Mouse (Mus musculus): ENCODE measurements at regions not wholly inside any gene's neighbourhood (a gene's known extent, or its start where the extent isn't known, plus 50 kb on each side); places are given as distances from the start of the nearest gene placed in this dataset.

- TF ChIP-seq GATA1 (IDR thresholded peaks at IDR 0.05; ENCODE audit: low read length) (no peak), TAL1 (IDR thresholded peaks at IDR 0.05; ENCODE audit: low read length) (no peak)
- Histone ChIP-seq H3K9me3 (ENCODE audit: control insufficient read depth, low read length) (no peaks in the 10 kb centered on the region), H3K4me1 (ENCODE audit: control insufficient read depth) (no peaks in the 10 kb centered on the region), H3K4me3 (replicated peaks) (no peak overlapping the region), H3K27me3 (ENCODE audit: control insufficient read depth) (no peaks in the 10 kb centered on the region), H3K36me3 (ENCODE audit: control insufficient read depth) (no peaks in the 10 kb centered on the region)
These were observed 74.7 kb upstream of the Glrp1 start for GRCm38 (mm10) chr1:88584515-88585033.

DNA sequence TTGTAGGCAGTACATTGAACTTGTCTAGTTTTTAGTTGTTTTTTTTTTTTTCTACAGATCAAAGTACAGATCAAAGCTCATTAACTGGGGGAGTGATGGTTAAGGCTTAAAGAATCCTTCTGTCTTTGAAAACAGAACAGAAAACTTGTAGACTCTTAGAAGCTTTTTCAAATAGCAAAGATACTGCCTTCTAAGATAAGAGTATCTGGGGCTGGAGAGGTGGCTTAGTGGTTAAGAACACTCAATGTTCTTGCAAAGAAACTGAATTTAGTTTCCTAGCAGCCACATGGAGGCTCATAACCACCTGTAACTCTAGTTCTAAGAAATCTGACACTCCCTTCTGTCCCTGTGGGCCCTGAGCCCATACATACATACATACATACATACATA is 68.4 kb upstream of the Glrp1 start:
- no peaks in the 10 kb centered on the region for H3K36me3 ChIP-seq (ENCODE audit: control insufficient read depth)
- peaks cover 10% of the 10 kb centered on the region for H3K4me1 ChIP-seq (ENCODE audit: control insufficient read depth)
- H3K27me3 ChIP-seq (ENCODE audit: control insufficient read depth), result no peaks in the 10 kb centered on the region; the same call in 1 of the 2 replicates
- H3K4me3 ChIP-seq (replicated peaks), result no peak overlapping the region
- H3K9me3 ChIP-seq (ENCODE audit: control insufficient read depth, low read length), result no peaks in the 10 kb centered on the region
- TF ChIP-seq GATA1 (IDR thresholded peaks at IDR 0.05; ENCODE audit: low read length) (no peak), TAL1 (IDR thresholded peaks at IDR 0.05; ENCODE audit: low read length) (no peak)

DNA sequence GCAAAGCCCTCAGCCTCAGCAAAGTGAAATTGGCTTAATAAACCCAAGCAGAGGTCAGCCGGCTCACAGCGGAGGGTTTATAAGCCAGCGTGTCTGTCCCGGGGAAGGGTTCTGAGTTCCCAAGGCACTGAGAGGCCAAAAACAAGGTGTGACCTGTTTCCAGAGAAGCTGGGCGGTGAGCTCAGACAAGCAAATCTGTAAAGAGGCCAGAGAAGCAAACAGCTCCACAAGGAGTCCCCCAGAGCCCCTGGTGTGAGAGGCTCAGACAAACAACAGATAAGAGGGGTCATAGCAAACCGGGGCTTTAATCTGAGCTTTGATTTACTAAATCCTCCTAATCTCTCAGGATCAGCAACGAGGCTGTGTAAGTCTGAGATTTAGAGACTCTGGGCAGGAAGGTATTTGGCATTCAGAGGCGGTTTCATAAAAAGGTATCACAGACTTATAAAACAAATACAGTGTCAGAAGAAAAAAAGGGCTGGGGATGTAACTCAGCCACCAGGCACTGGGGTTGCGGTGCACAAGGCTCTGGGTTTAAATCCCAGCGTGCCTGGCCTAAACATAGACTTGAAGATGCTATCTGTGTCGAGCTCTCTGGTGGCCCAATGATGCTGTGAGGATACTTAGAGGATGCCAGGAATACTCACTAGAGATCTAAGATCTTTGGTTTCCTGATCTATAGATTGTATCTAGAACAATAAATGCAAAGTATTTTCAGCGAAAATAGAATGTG is 67.8 kb upstream of the Glrp1 start:
- H3K4me1 ChIP-seq (ENCODE audit: control insufficient read depth), result peaks cover 10% of the 10 kb centered on the region
- TF ChIP-seq GATA1 (IDR thresholded peaks at IDR 0.05; ENCODE audit: low read length) (no peak), TAL1 (IDR thresholded peaks at IDR 0.05; ENCODE audit: low read length) (no peak)
- no peaks in the 10 kb centered on the region for H3K9me3 ChIP-seq (ENCODE audit: control insufficient read depth, low read length)
- H3K27me3 ChIP-seq (ENCODE audit: control insufficient read depth), result no peaks in the 10 kb centered on the region; the same call in 1 of the 2 replicates
- no peaks in the 10 kb centered on the region for H3K36me3 ChIP-seq (ENCODE audit: control insufficient read depth)
- H3K4me3 ChIP-seq (replicated peaks), result no peak overlapping the region

DNA sequence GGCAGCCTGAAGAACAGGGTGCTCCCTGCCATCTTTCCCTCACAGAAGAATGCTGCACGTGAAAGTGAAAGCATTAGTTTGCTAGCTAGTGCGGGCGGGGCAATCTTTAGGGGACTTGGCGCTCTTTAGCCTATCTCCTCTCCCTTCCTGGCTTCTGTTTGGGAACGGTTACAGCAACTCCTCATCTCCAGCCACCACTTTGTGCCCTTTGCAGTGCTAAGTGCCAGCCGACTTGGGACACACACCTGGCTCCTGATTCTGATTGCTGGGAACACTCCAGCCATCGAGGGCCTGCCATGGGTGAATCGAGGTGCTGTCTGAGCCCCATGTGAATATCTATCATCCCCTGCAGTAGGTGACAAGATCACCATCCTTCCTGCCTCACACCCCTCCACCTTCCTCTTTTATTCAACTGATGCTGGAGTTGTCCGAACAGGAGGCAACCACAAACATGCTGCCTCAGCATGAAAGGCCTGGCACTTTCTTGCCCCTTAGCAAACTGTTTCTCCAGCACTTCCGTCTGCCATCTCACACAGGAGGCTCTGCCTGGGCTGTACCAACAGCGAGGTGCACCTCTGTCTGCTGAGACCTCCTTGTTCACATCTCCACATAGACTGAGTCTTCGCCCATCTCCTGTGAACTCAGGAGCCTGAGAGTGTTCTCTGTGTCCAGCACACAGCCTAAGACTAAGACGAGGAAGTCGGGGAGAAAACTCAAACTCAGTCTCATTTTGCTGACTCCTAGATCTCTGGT is 66.2 kb upstream of the Glrp1 start:
- Histone ChIP-seq H3K4me3 (replicated peaks) (peak overlapping the region; percentile 52), H3K36me3 (ENCODE audit: control insufficient read depth) (no peaks in the 10 kb centered on the region), H3K4me1 (ENCODE audit: control insufficient read depth) (peaks cover 10% of the 10 kb centered on the region), H3K27me3 (ENCODE audit: control insufficient read depth) (no peaks in the 10 kb centered on the region; the same call in 1 of the 2 replicates), H3K9me3 (ENCODE audit: control insufficient read depth, low read length) (peaks cover 7% of the 10 kb centered on the region)
- TF ChIP-seq TAL1 (IDR thresholded peaks at IDR 0.05; ENCODE audit: low read length), result no peak
- no peak for TF ChIP-seq GATA1 (IDR thresholded peaks at IDR 0.05; ENCODE audit: low read length)

DNA sequence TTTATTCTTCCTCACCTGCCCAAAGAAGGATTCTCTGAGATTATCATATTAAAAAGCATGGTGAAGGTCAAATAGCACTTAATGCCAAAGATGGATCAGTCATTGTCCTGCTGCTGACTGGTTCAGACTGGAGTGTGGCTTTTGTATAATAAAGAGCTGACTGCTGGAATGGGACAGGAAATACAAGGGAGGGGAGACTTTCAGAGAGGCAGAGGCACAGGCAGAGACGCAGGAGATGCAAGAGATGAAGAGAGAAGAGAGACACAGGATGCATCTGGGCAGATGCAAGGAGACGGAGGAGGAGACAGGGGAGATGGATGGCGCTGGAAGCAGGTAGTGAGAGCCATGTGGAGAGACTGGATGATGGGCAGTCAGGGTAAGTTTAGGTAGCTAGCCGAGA is 65.4 kb upstream of the Glrp1 start:
- H3K9me3 ChIP-seq (ENCODE audit: control insufficient read depth, low read length), result peaks cover 7% of the 10 kb centered on the region
- peak overlapping the region; percentile 52 for H3K4me3 ChIP-seq (replicated peaks)
- no peaks in the 10 kb centered on the region; the same call in 1 of the 2 replicates for H3K27me3 ChIP-seq (ENCODE audit: control insufficient read depth)
- peaks cover 10% of the 10 kb centered on the region for H3K4me1 ChIP-seq (ENCODE audit: control insufficient read depth)
- no peaks in the 10 kb centered on the region for H3K36me3 ChIP-seq (ENCODE audit: control insufficient read depth)
- no peak for TF ChIP-seq GATA1 (IDR thresholded peaks at IDR 0.05; ENCODE audit: low read length)
- no peak for TF ChIP-seq TAL1 (IDR thresholded peaks at IDR 0.05; ENCODE audit: low read length)

DNA sequence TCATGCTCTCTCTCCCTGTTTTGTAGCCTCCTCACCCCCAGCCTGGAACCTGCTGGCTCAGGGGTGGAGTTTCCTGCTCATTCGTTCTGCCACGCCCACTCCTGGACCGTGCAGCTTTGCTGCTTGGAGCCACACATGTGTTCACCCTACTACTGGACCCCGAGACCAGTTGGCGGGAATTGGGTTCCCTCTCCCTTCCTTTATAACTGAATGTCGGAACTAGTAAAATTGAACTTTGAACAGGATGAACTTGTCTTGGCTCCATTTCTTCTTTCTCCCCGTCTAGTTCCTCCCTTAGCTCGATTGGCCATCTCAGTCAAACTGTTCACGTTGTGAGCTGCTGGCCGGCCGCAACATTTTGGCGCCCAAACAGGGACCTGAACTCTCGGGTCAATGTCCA is 62.3 kb upstream of the Glrp1 start:
- Histone ChIP-seq H3K27me3 (ENCODE audit: control insufficient read depth) (no peaks in the 10 kb centered on the region; the same call in 1 of the 2 replicates), H3K4me3 (replicated peaks) (no peak overlapping the region), H3K36me3 (ENCODE audit: control insufficient read depth) (no peaks in the 10 kb centered on the region), H3K4me1 (ENCODE audit: control insufficient read depth) (peaks cover 10% of the 10 kb centered on the region), H3K9me3 (ENCODE audit: control insufficient read depth, low read length) (peaks cover 7% of the 10 kb centered on the region)
- TF ChIP-seq TAL1 (IDR thresholded peaks at IDR 0.05; ENCODE audit: low read length) (no peak), GATA1 (IDR thresholded peaks at IDR 0.05; ENCODE audit: low read length) (no peak)

GRCm38 (mm10) chr1:88568447-88569053 is 58.7 kb upstream of the Glrp1 start:
- Histone ChIP-seq H3K27me3 (ENCODE audit: control insufficient read depth) (no peaks in the 10 kb centered on the region), H3K9me3 (ENCODE audit: control insufficient read depth, low read length) (peaks cover 7% of the 10 kb centered on the region), H3K4me1 (ENCODE audit: control insufficient read depth) (no peaks in the 10 kb centered on the region), H3K36me3 (ENCODE audit: control insufficient read depth) (no peaks in the 10 kb centered on the region), H3K4me3 (replicated peaks) (no peak overlapping the region)
- no peak for TF ChIP-seq TAL1 (IDR thresholded peaks at IDR 0.05; ENCODE audit: low read length)

- no peak overlapping the region for H3K4me3 ChIP-seq (replicated peaks)
- no peak for TF ChIP-seq GATA1 (IDR thresholded peaks at IDR 0.05; ENCODE audit: low read length)
- H3K4me1 ChIP-seq (ENCODE audit: control insufficient read depth), result no peaks in the 10 kb centered on the region
- peaks cover 5% of the 10 kb centered on the region for H3K9me3 ChIP-seq (ENCODE audit: control insufficient read depth, low read length)
- no peaks in the 10 kb centered on the region for H3K27me3 ChIP-seq (ENCODE audit: control insufficient read depth)
- H3K36me3 ChIP-seq (ENCODE audit: control insufficient read depth), result no peaks in the 10 kb centered on the region
These were observed 57.3 kb upstream of the Glrp1 start for GRCm38 (mm10) chr1:88567198-88567597.

DNA sequence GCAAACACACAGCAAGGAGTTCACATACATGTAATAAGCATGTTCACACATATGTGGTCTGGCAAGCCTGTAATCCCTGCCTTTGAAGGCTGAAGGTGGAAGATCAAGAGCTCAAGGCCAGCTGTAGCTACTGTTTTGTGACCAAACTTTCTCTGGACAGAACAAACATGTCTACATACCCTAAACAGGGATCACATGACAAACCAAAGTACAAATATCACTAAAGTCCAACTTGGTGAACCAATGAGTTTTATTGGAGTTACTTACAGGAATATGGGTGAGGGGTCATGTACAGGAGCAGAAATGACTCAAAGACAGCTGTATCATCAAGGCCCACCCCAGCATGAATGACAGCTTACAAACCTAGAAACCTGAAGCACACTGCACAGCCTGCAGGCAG is 56.6 kb upstream of the Glrp1 start:
- Histone ChIP-seq H3K27me3 (ENCODE audit: control insufficient read depth) (no peaks in the 10 kb centered on the region), H3K4me3 (replicated peaks) (no peak overlapping the region), H3K36me3 (ENCODE audit: control insufficient read depth) (no peaks in the 10 kb centered on the region), H3K4me1 (ENCODE audit: control insufficient read depth) (no peaks in the 10 kb centered on the region), H3K9me3 (ENCODE audit: control insufficient read depth, low read length) (no peaks in the 10 kb centered on the region)
- TF ChIP-seq TAL1 (IDR thresholded peaks at IDR 0.05; ENCODE audit: low read length) (no peak), GATA1 (IDR thresholded peaks at IDR 0.05; ENCODE audit: low read length) (no peak)
